Mouse (Mus musculus) CH12.LX (cell line): ENCODE measurements around the gene 1810062G17Rik. TPM values are rescaled to one million over a fixed set of nuclear protein-coding genes. Genes with fewer than 3 reads are reported as not detected.

ENCODE experiments used
- DNase-seq: peaks from one replicate; pipeline ENCODE4 v3.0.0-alpha.2; 2013; ENCODE audit errors: extremely low read depth
- H3K27ac ChIP-seq: 2 replicates; pipeline ENCODE4 v1.5.1; 2012; ENCODE audit warnings: low read depth, mild to moderate bottlenecking, control low read depth, moderate library complexity; ENCODE audit not compliant: insufficient read depth
- H3K27me3 ChIP-seq: replicated peaks from 2 replicates; pipeline ENCODE3; 2012; ENCODE audit warnings: inconsistent platforms
- H3K36me3 ChIP-seq, 2 experiments: replicated peaks in 1 of 2; 2 replicates each; pipeline versions ENCODE3 to v1.6.1; 2012; ENCODE audit warnings: inconsistent platforms in 1 of 2, low read length in 1 of 2, mild to moderate bottlenecking in 1 of 2, mixed read lengths in 1 of 2, moderate library complexity in 1 of 2; ENCODE audit not compliant: control insufficient read depth in 1 of 2, insufficient read depth in 1 of 2
- H3K4me1 ChIP-seq, 2 experiments: 2 replicates each; pipeline ENCODE4 v1.6.1; 2012; ENCODE audit warnings: inconsistent platforms in 1 of 2, moderate library complexity in 1 of 2; ENCODE audit not compliant: insufficient read depth in 2 of 2, control insufficient read depth in 1 of 2
- H3K4me2 ChIP-seq: 2 replicates; pipeline ENCODE4 v1.6.1; 2012; ENCODE audit warnings: low read depth, mild to moderate bottlenecking, control low read depth; ENCODE audit not compliant: poor library complexity, insufficient read depth, severe bottlenecking
- H3K4me3 ChIP-seq, 3 experiments: fragments of 150-350 bp in 1 of 3; sonication (generic) in 1 of 3; replicated peaks in 1 of 3; 2 replicates each; pipeline versions ENCODE3 to v1.5.1; 2011 to 2012; ENCODE audit warnings: low read depth in 2 of 3, low read length in 2 of 3, mild to moderate bottlenecking in 2 of 3, moderate library complexity in 2 of 3, control low read depth in 1 of 3, improper control_type of control experiment in 1 of 3, inconsistent platforms in 1 of 3, mixed read lengths in 1 of 3; ENCODE audit not compliant: poor library complexity in 1 of 3
- H3K79me2 ChIP-seq: replicated peaks from 2 replicates; pipeline ENCODE4 v1.6.1; 2012; ENCODE audit warnings: mild to moderate bottlenecking, moderate library complexity; ENCODE audit not compliant: control insufficient read depth, poor library complexity, insufficient read depth, severe bottlenecking; ENCODE audit errors: extremely low read depth
- H3K9ac ChIP-seq: 2 replicates; pipeline ENCODE4 v1.6.1; 2012; ENCODE audit warnings: low read depth, mild to moderate bottlenecking, control low read depth, moderate library complexity; ENCODE audit not compliant: insufficient read depth
- H3K9me3 ChIP-seq: replicated peaks from 2 replicates; pipeline ENCODE3; 2012; ENCODE audit warnings: low read length, inconsistent platforms, mixed read lengths
- CHD1 ChIP-seq: IDR thresholded peaks from 2 replicates; pipeline ENCODE4 v1.6.1; 2012; ENCODE audit warnings: low read depth, low read length, improper control_type of control experiment, inconsistent platforms
- CHD2 ChIP-seq: IDR thresholded peaks from 2 replicates; pipeline ENCODE4 v1.6.1; 2011; ENCODE audit warnings: low read length, improper control_type of control experiment
- CTCF ChIP-seq, 2 experiments: IDR thresholded peaks in 1 of 2; conservative IDR thresholded peaks in 1 of 2; 2 replicates each; pipeline ENCODE4 v1.5.1; 2011 to 2012; ENCODE audit warnings: low read depth in 2 of 2, low read length in 2 of 2, improper control_type of control experiment in 1 of 2, inconsistent platforms in 1 of 2, mild to moderate bottlenecking in 1 of 2, moderate library complexity in 1 of 2
- E2F4 ChIP-seq: IDR thresholded peaks from 2 replicates; pipeline ENCODE4 v1.6.1; 2011; ENCODE audit warnings: low read depth, low read length, improper control_type of control experiment; ENCODE audit not compliant: insufficient replicate concordance
- ELF1 ChIP-seq: IDR thresholded peaks from 2 replicates; pipeline ENCODE4 v1.6.1; 2014; ENCODE audit warnings: low read depth, mild to moderate bottlenecking, inconsistent platforms, low read length, improper control_type of control experiment
- ETS1 ChIP-seq: conservative IDR thresholded peaks from 2 replicates; pipeline ENCODE4 v1.6.1; 2012; ENCODE audit warnings: low read depth, mild to moderate bottlenecking, inconsistent platforms, low read length, improper control_type of control experiment, moderate library complexity
- IRF4 ChIP-seq: IDR thresholded peaks from 2 replicates; pipeline ENCODE4 v1.6.1; 2014; ENCODE audit warnings: low read depth, mild to moderate bottlenecking, inconsistent platforms, low read length, improper control_type of control experiment
- MYC ChIP-seq: IDR thresholded peaks from 2 replicates; pipeline ENCODE4 v1.6.1; 2011; ENCODE audit warnings: low read depth, mild to moderate bottlenecking, improper control_type of control experiment, low read length
- NRF1 ChIP-seq: IDR thresholded peaks from 2 replicates; pipeline ENCODE4 v1.6.1; 2014; ENCODE audit warnings: low read depth, mild to moderate bottlenecking, inconsistent platforms, low read length, improper control_type of control experiment, moderate library complexity
- PAX5 ChIP-seq: IDR thresholded peaks from 2 replicates; pipeline ENCODE4 v1.6.1; 2012; ENCODE audit warnings: low read length, inconsistent platforms, mixed read lengths
- POLR2AphosphoS2 ChIP-seq: IDR thresholded peaks from 2 replicates; pipeline ENCODE4 v1.6.1; 2011; ENCODE audit warnings: low read depth, low read length, improper control_type of control experiment
- RAD21 ChIP-seq: IDR thresholded peaks from 2 replicates; pipeline ENCODE4 v1.6.1; 2011; ENCODE audit warnings: low read depth, mild to moderate bottlenecking, low read length, improper control_type of control experiment, moderate library complexity
- RCOR1 ChIP-seq: conservative IDR thresholded peaks from 2 replicates; pipeline ENCODE4 v1.6.1; 2012; ENCODE audit warnings: low read depth, mild to moderate bottlenecking, inconsistent platforms, low read length, improper control_type of control experiment
- SIN3A ChIP-seq: IDR thresholded peaks from 2 replicates; pipeline ENCODE4 v1.6.1; 2012; ENCODE audit warnings: low read length, improper control_type of control experiment, inconsistent platforms
- SMC3 ChIP-seq: IDR thresholded peaks from 2 replicates; pipeline ENCODE4 v1.6.1; 2011; ENCODE audit warnings: low read depth, low read length, improper control_type of control experiment
- TBP ChIP-seq: conservative IDR thresholded peaks from 2 replicates; pipeline ENCODE4 v1.6.1; 2011; ENCODE audit warnings: low read depth, low read length, improper control_type of control experiment
- UBTF ChIP-seq: IDR thresholded peaks from 2 replicates; pipeline ENCODE4 v1.6.1; 2012; ENCODE audit warnings: low read depth, mild to moderate bottlenecking, inconsistent platforms, low read length, improper control_type of control experiment, moderate library complexity
- USF1 ChIP-seq: IDR thresholded peaks from 2 replicates; pipeline ENCODE4 v1.6.1; 2014; ENCODE audit warnings: low read depth, mild to moderate bottlenecking, inconsistent platforms, low read length, improper control_type of control experiment
- ZC3H11A ChIP-seq: IDR thresholded peaks from 2 replicates; pipeline ENCODE4 v1.6.1; 2012; ENCODE audit warnings: low read depth, mild to moderate bottlenecking, inconsistent platforms, low read length, improper control_type of control experiment
- ZKSCAN1 ChIP-seq: IDR thresholded peaks from 2 replicates; pipeline ENCODE4 v1.6.1; 2012; ENCODE audit warnings: low read depth, inconsistent platforms, low read length, improper control_type of control experiment, borderline replicate concordance
- ZMIZ1 ChIP-seq: IDR thresholded peaks from 2 replicates; pipeline ENCODE4 v1.6.1; 2012; ENCODE audit warnings: low read depth, mild to moderate bottlenecking, inconsistent platforms, low read length, improper control_type of control experiment
- ZNF384 ChIP-seq: IDR thresholded peaks from 2 replicates; pipeline ENCODE4 v1.6.1; 2012; ENCODE audit warnings: low read depth, low read length, improper control_type of control experiment, inconsistent platforms
- dilution Hi-C: fragments of 300-500 bp; cut with MboI; formaldehyde crosslinking; loops from 2 replicates; pipeline ENCODE4 v1.14.3; 2020; ENCODE audit warnings: low sequenced_read_pairs; ENCODE audit not compliant: extremely low pct_unique_long_range_greater_than_20kb, extremely low pct_ligation_motif_present
- in situ Hi-C: fragments of 300-500 bp; cut with MboI; formaldehyde crosslinking; loops from 3 replicates; pipeline ENCODE4 v1.14.3; 2019; ENCODE audit warnings: low sequenced_read_pairs, low pct_ligation_motif_present, low pct_unique_long_range_greater_than_20kb, mixed read lengths
- polyA plus RNA-seq: library from polyadenylated mRNA; unstranded; fragments of >175 nt; gene quantifications from 2 replicates; pipeline ENCODE4 v1.2.1, GENCODE M21; 2012; ENCODE audit warnings: low read depth; ENCODE audit not compliant: insufficient read length
- total RNA-seq, 2 experiments: library from RNA; depleted of rRNA; stranded (reverse); fragments of 300-350 nt in 1 of 2; fragments of >200 nt in 1 of 2; gene quantifications; 2 replicates each; pipeline ENCODE4 v1.2.3; 2012 to 2014

The 1810062G17Rik gene
- total and polyA plus RNA-seq, 3 experiments: 3.1 to 3.9 (median 3.3) TPM

- H3K79me2 ChIP-seq: no peaks in the 10 kb centered on the region
- peaks cover 5 to 19% of the 10 kb centered on the region in 2 experiments; a peak in 3 of 4 replicates for H3K4me1 ChIP-seq
- no peak for TF ChIP-seq CTCF (conservative IDR thresholded peaks at IDR 0.05 in 1 of 2, IDR thresholded peaks at IDR 0.05 in 1 of 2; ENCODE audit: low read depth in 2 of 2, low read length in 2 of 2)
- no peak for TF ChIP-seq UBTF
- peak; percentile 31 for TF ChIP-seq SIN3A
- TF ChIP-seq ZC3H11A: no peak
- TF ChIP-seq CHD2: no peak
- TF ChIP-seq PAX5: no peak
- TF ChIP-seq E2F4: no peak
- no peak for TF ChIP-seq MYC
- TF ChIP-seq CHD1: peak; percentile 86; the same call in 1 of the 2 replicates
- DNase-seq: no peak
- H3K36me3 ChIP-seq: peaks cover 0 to 2% of the 10 kb centered on the region in 2 experiments
- in situ Hi-C loops (no loop called here), dilution Hi-C loops (no loop called here)
- H3K27ac ChIP-seq: no peak overlapping the region
- peak overlapping the region; percentile 44 for H3K9ac ChIP-seq
- H3K4me3 ChIP-seq: peak overlapping the region; percentile 60 to 93 (median 72)
- peak overlapping the region; percentile 9 for H3K4me2 ChIP-seq
- H3K9me3 ChIP-seq: no peaks in the 10 kb centered on the region
- H3K27me3 ChIP-seq: no peaks in the 10 kb centered on the region
These were observed 726 bp upstream of the 1810062G17Rik start for GRCm38 (mm10) chr3:36474938-36475483.

- no peaks in the 10 kb centered on the region for H3K9me3 ChIP-seq
- H3K4me3 ChIP-seq: peak overlapping the region; percentile 60 to 93 (median 72)
- no peaks in the 10 kb centered on the region for H3K36me3 ChIP-seq
- TF ChIP-seq MYC (no peak), IRF4 (0 out of 2 replicates have a peak, but pooled peaks have one; percentile 17)
- H3K27ac ChIP-seq: no peak overlapping the region
- dilution Hi-C loops (no loop called here), in situ Hi-C loops (no loop called here)
- H3K9ac ChIP-seq: peak overlapping the region; percentile 49
- no peak for DNase-seq
- no peaks in the 10 kb centered on the region for H3K27me3 ChIP-seq
- H3K79me2 ChIP-seq: no peaks in the 10 kb centered on the region
- H3K4me1 ChIP-seq: peaks cover 5 to 27% of the 10 kb centered on the region in 2 experiments; a peak in 3 of 4 replicates
- peak overlapping the region; percentile 72 for H3K4me2 ChIP-seq
These were observed 771 bp downstream of the 1810062G17Rik start for GRCm38 (mm10) chr3:36476261-36477155.

- H3K9me3 ChIP-seq: no peaks in the 10 kb centered on the region
- H3K9ac ChIP-seq: no peak overlapping the region
- no peaks in the 10 kb centered on the region for H3K27me3 ChIP-seq
- in situ Hi-C loops (no loop called here), dilution Hi-C loops (no loop called here)
- DNase-seq: no peak
- H3K27ac ChIP-seq: no peak overlapping the region
- H3K79me2 ChIP-seq: no peaks in the 10 kb centered on the region
- no peak overlapping the region for H3K4me3 ChIP-seq
- H3K36me3 ChIP-seq: no peaks in the 10 kb centered on the region
- no peak overlapping the region for H3K4me2 ChIP-seq
- H3K4me1 ChIP-seq: peaks cover 9 to 35% of the 10 kb centered on the region in 2 experiments; a peak in 3 of 4 replicates
- TF ChIP-seq ETS1 (no peak), ZNF384 (no peak), RCOR1 (no peak), NRF1 (no peak), CHD1 (no peak), TBP (no peak), SMC3 (no peak), CHD2 (no peak), ELF1 (no peak), USF1 (no peak), POLR2AphosphoS2 (no peak), UBTF (no peak), RAD21 (no peak), SIN3A (no peak), MYC (no peak), ZKSCAN1 (no peak), E2F4 (no peak), ZMIZ1 (no peak)
These were observed 3.0 kb downstream of the 1810062G17Rik start for GRCm38 (mm10) chr3:36478776-36479175.
